Mouse (Mus musculus) ES-E14 (cell line): ENCODE results near the gene Hist1h2ah.

ENCODE experiments used
- CHD2 ChIP-seq: IDR thresholded peaks from 2 replicates; pipeline ENCODE4 v1.6.1; 2014; ENCODE audit warnings: mild to moderate bottlenecking, low read depth, low read length, inconsistent platforms
- MAFK ChIP-seq: IDR thresholded peaks from 2 replicates; pipeline ENCODE4 v1.6.1; 2014; ENCODE audit warnings: mild to moderate bottlenecking, low read depth, low read length, inconsistent platforms; ENCODE audit not compliant: insufficient read depth

- TF ChIP-seq MAFK (no peak), CHD2 (no peak)
Measured at GRCm38 (mm10) chr13:22044432-22045155, 9.2 kb upstream of the Hist1h2ah start.
